Mouse (Mus musculus): ENCODE results near the gene Srgap1. TPM values are rescaled to one million over a fixed set of nuclear protein-coding genes. Genes with fewer than 3 reads are reported as not detected.

The Srgap1 gene
- polyA plus RNA-seq, 1 experiment: 8.8 TPM

Other genes with a start within 250 kb of the Srgap1 start
- 19.9 and 22.0 TPM in 2 replicates for gene Rxylt1, start 50.1 kb upstream of the Srgap1 start, polyA plus RNA-seq (2012; rRNA removed)

Measured in frontal cortex, adult 2 months (tissue).